Mouse (Mus musculus) embryonic facial prominence, embryonic 14.5 days (tissue): ENCODE results near the gene Gm47995. TPM values are rescaled to one million over a fixed set of nuclear protein-coding genes. Genes with fewer than 3 reads are reported as not detected.
"Not testable (repeated sequence)": the region's sequence is repeated elsewhere in the genome, so short reads cannot be mapped to it uniquely, and the experiment has no call there.

Experiments
- ATAC-seq: fragments of 200-750 bp; cut with Nextera tagmentation; 2 replicates; pipeline ENCODE4 v1.8.0; 2017; ENCODE audit warnings: low read depth, moderate number of reproducible peaks, moderate TSS enrichment
- DNase-seq: peaks from one replicate; pipeline ENCODE4 v3.0.0-alpha.2; 2015; ENCODE audit warnings: low spot score
- H3K27ac ChIP-seq: fragments of 300-500 bp; sonication (generic); replicated peaks from 2 replicates; pipeline ENCODE4 v1.5.1; 2014; ENCODE audit warnings: low read depth, mild to moderate bottlenecking, low read length, moderate library complexity
- H3K27me3 ChIP-seq: fragments of 300-500 bp; sonication (generic); replicated peaks from 2 replicates; pipeline ENCODE4 v1.6.1; 2014; ENCODE audit warnings: low read length; ENCODE audit not compliant: control insufficient read depth, insufficient read depth
- H3K36me3 ChIP-seq: fragments of 300-500 bp; sonication (generic); 2 replicates; pipeline ENCODE4 v1.6.1; 2014; ENCODE audit warnings: low read length, mixed read lengths; ENCODE audit not compliant: control insufficient read depth, insufficient read depth
- H3K4me1 ChIP-seq: fragments of 300-500 bp; sonication (generic); 2 replicates; pipeline ENCODE4 v1.6.1; 2014; ENCODE audit warnings: antibody characterized with exemption, low read length; ENCODE audit not compliant: control insufficient read depth, insufficient read depth
- H3K4me2 ChIP-seq: fragments of 300-500 bp; sonication (generic); 2 replicates; pipeline ENCODE4 v1.6.1; 2014; ENCODE audit warnings: low read depth, mild to moderate bottlenecking, low read length, moderate library complexity, mixed read lengths
- H3K4me3 ChIP-seq: fragments of 300-500 bp; sonication (generic); 2 replicates; pipeline ENCODE4 v1.5.1; 2014; ENCODE audit warnings: low read depth, mild to moderate bottlenecking, low read length
- H3K9ac ChIP-seq: fragments of 300-500 bp; sonication (generic); 2 replicates; pipeline ENCODE4 v1.6.1; 2014; ENCODE audit warnings: low read depth, mild to moderate bottlenecking, low read length, moderate library complexity, mixed read lengths
- H3K9me3 ChIP-seq: fragments of 300-500 bp; sonication (generic); 2 replicates; pipeline ENCODE4 v1.6.1; 2016; ENCODE audit warnings: low read length; ENCODE audit not compliant: control insufficient read depth
- WGBS: fragments of 180-500 bp; shearing (Covaris S2); extraction: QIAGEN DNeasy Blood & Tissue Kit; methylation state at CpG from one replicate; pipeline ENCODE4 v1.1.7; 2014; 5-methylcytosine and 5-hydroxymethylcytosine counted together
- polyA plus RNA-seq: library from polyadenylated mRNA; unstranded; fragments of >200 nt; fragmentation: Nextera tagmentation; extraction: Ambion mirVana; gene quantifications from 2 replicates; pipeline ENCODE4 v1.2.1, GENCODE M21; 2014

Gm47995 gene
- polyA plus RNA-seq, 1 experiment from 2014 or later: 0.25 TPM

DNA sequence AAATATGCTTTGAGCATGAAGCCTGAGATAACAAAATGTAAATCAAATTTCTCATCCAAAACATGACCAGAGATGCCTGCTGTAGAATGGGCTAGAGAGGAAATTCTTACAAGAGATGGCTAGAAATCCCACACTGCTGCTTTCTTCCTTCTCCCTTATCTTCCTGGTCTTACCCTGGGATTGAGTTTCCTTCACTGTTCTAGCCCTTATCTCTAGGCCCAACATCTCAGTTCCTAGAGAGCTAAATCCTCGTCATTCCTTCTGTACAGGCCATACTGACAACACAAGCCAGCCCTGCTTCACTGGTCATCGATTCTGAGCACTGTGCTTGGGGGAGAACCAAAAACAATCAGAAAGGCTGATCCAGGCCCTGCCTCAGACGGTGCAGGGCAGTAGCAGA is 1.6 kb upstream of the Gm47995 start:
- H3K27me3 ChIP-seq, H3K27ac ChIP-seq, H3K9me3 ChIP-seq, H3K36me3 ChIP-seq, ATAC-seq, H3K4me3 ChIP-seq, DNase-seq, H3K9ac ChIP-seq, H3K4me1 ChIP-seq, H3K4me2 ChIP-seq: not testable (repeated sequence)
- 73% methylated on average over 3 of the region's 3 CpGs for WGBS

DNA sequence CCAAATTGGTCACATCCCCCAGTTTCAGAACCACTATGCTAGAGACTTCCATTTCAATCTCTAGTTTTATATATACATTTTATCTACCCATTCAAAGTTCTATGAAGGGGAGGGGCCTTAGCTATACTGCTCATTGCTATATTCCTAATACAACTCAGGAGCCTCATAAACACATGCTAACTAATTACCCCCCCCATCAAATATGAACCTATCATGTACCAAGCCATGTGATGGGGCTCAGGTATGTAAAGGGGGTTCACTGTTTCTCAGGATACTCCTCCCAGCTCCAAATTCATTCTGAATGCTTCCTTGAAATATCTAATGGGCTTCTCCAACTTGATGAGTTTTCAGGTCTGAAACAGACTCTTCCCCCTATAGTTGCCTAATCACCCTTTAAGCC is 2.4 kb downstream of the Gm47995 start:
- not testable (repeated sequence) for H3K4me3 ChIP-seq, H3K9me3 ChIP-seq, H3K27ac ChIP-seq, H3K9ac ChIP-seq, H3K4me1 ChIP-seq, ATAC-seq, H3K27me3 ChIP-seq, H3K36me3 ChIP-seq, DNase-seq, H3K4me2 ChIP-seq

DNA sequence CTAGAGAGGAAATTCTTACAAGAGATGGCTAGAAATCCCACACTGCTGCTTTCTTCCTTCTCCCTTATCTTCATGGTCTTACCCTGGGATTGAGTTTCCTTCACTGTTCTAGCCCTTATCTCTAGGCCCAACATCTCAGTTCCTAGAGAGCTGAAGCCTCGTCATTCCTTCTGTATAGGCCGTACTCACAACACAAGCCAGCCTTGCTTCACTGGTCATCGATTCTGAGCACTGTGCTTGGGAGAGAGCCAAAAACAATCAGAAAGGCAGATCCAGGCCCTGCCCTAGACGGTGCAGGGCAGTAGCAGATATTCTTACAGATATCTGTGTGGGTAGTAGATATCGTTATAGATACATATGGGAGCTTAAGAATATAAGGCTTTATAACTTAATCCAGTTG is 4.5 kb downstream of the Gm47995 start:
- not testable (repeated sequence) for H3K9me3 ChIP-seq, H3K27me3 ChIP-seq, H3K9ac ChIP-seq, H3K4me1 ChIP-seq, ATAC-seq, H3K4me3 ChIP-seq, H3K27ac ChIP-seq, H3K36me3 ChIP-seq, DNase-seq, H3K4me2 ChIP-seq
- 74% methylated on average over 3 of the region's 5 CpGs for WGBS

DNA sequence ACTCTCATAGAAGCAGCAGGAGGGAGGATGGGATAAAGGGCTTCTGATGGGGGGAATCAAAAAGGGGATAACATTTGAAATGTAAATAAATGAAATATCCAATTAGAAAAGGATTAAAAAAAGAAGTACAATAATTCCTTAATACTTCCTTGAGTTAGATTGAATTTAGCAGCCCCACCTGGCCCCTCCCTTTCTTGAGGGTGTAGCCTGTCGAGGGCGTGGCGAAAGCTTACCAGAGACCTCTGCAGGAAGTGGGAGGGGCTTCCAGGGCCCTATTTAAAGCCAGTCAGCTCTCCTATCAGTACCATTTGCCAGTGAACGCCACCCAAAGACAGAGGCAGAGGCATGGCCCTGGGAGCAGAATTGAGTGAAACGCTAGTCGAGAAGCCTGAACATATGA is 5.6 kb downstream of the Gm47995 start, which contains the start of gene 3110040M04Rik:
Gene 3110040M04Rik (plus strand): TSS at position 304 of the 400 bp plus-strand sequence.
- WGBS: no CpG with 5 or more reads among the region's 6 CpGs
- not testable (repeated sequence) for H3K4me3 ChIP-seq, DNase-seq, ATAC-seq, H3K27me3 ChIP-seq, H3K9me3 ChIP-seq, H3K27ac ChIP-seq, H3K36me3 ChIP-seq, H3K4me2 ChIP-seq, H3K9ac ChIP-seq, H3K4me1 ChIP-seq

DNA sequence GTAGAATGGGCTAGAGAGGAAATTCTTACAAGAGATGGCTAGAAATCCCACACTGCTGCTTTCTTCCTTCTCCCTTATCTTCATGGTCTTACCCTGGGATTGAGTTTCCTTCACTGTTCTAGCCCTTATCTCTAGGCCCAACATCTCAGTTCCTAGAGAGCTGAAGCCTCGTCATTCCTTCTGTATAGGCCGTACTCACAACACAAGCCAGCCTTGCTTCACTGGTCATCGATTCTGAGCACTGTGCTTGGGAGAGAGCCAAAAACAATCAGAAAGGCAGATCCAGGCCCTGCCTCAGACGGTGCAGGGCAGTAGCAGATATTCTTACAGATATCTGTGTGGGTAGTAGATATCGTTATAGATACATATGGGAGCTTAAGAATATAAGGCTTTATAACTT is 10.2 kb downstream of the Gm47995 start:
- ATAC-seq, H3K4me1 ChIP-seq, H3K9ac ChIP-seq, H3K4me3 ChIP-seq, H3K27ac ChIP-seq, H3K27me3 ChIP-seq, H3K9me3 ChIP-seq, DNase-seq, H3K4me2 ChIP-seq, H3K36me3 ChIP-seq: not testable (repeated sequence)
- 70% methylated on average over 3 of the region's 5 CpGs for WGBS

DNA sequence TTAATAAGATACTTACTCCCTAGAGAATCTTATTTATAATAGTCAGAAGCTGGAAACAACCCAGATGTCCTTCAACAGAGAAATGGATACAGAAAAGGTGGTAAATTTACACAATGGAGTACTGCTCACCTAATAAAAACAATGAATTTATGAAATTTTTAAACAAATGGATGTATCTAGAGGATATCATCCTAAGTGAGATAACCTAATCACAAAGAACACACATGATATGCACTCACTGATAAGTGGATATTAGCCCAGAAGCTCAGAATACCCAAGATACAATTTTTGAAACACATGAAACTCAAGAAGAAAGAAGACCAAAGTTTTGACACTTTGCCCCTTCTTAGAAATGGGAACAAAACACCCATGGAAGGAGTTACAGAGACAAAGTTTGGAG is 10.7 kb downstream of the Gm47995 start:
- not testable (repeated sequence) for ATAC-seq, H3K4me3 ChIP-seq

DNA sequence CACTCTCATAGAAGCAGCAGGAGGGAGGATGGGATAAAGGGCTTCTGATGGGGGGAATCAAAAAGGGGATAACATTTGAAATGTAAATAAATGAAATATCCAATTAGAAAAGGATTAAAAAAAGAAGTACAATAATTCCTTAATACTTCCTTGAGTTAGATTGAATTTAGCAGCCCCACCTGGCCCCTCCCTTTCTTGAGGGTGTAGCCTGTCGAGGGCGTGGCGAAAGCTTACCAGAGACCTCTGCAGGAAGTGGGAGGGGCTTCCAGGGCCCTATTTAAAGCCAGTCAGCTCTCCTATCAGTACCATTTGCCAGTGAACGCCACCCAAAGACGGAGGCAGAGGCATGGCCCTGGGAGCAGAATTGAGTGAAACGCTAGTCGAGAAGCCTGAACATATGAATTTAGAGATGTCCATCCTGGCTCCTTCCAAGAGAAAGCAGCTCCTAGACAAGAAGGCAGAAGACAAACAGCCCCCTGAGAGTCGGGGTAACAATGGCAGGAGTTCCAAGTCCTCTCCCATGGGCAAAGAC is 11.6 kb downstream of the Gm47995 start, which contains the start of gene Gm47996:
Gene Gm47996 (plus strand): TSS at position 308 of the 532 bp plus-strand sequence.
- not testable (repeated sequence) for ATAC-seq, H3K27me3 ChIP-seq, H3K9me3 ChIP-seq, DNase-seq, H3K9ac ChIP-seq, H3K4me2 ChIP-seq, H3K27ac ChIP-seq, H3K4me3 ChIP-seq, H3K36me3 ChIP-seq, H3K4me1 ChIP-seq
- 94% methylated on average over 4 of the region's 8 CpGs for WGBS

More for the DNA sequence above, 10.7 kb downstream of the Gm47995 start:
- DNase-seq, H3K27ac ChIP-seq, H3K36me3 ChIP-seq, H3K9me3 ChIP-seq, H3K4me1 ChIP-seq, H3K9ac ChIP-seq, H3K27me3 ChIP-seq, H3K4me2 ChIP-seq: not testable (repeated sequence)

DNA sequence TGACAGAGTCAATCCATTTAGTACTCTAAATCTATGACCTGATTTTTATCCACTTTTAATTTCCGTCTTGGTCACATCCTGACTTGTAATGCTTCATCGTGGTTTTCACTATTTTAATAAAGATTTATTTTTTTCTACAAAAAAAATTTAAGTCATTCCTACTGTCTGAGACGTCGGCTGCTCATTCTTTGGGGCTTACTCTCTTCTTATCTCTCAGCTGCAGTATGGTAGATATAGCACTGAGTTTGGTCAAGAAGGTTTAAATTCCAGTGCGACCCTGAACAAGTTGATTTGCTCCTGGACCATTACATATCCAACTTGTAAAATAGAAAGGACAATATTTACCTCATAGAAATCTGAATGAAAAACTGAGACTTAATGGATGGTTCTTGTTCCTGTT is 13.4 kb downstream of the Gm47995 start:
- H3K9ac ChIP-seq, H3K9me3 ChIP-seq, H3K27me3 ChIP-seq, DNase-seq, H3K4me1 ChIP-seq, H3K27ac ChIP-seq, H3K4me2 ChIP-seq, H3K4me3 ChIP-seq, ATAC-seq, H3K36me3 ChIP-seq: not testable (repeated sequence)
- 92% methylated on average over 5 of the region's 5 CpGs for WGBS

DNA sequence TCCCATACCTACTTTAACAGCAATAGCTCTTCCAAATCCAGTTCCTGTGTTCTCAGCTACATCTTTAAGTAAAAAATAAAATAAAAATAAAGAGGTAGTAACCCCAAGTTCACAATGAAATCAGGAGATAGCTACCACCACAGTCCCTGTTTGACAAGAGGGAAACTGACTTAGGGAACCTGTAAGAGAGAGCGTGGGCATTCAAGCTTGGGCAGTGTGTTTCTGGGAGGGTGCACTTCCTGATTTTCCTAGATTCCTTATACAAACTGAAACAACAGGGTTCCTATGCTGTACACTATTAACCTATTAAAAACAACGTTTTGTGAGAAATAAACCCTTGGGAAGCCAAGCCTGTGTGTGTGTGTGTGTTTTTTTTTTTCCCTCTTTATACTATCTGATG is 16.6 kb downstream of the Gm47995 start:
- no peak overlapping the region for H3K27ac ChIP-seq
- H3K27me3 ChIP-seq: no peaks in the 10 kb centered on the region
- H3K9me3 ChIP-seq: no peaks in the 10 kb centered on the region
- no peak overlapping the region for H3K4me2 ChIP-seq
- 62% methylated on average over 2 of the region's 2 CpGs for WGBS
- H3K9ac ChIP-seq: no peak overlapping the region
- DNase-seq (no peak), ATAC-seq (no peak)
- H3K4me1 ChIP-seq: peaks cover 6% of the 10 kb centered on the region
- H3K36me3 ChIP-seq: no peaks in the 10 kb centered on the region
- no peak overlapping the region for H3K4me3 ChIP-seq
